Mouse (Mus musculus) liver, postnatal 0 days (tissue): ENCODE data around the gene Rims3. TPM values are rescaled to one million over a fixed set of nuclear protein-coding genes. Genes with fewer than 3 reads are reported as not detected.
A peak's percentile ranks its signal among the peaks of the same experiment; 100 is the strongest.

Source experiments
- ATAC-seq: fragments of 200-750 bp; cut with Nextera tagmentation; 2 replicates; pipeline ENCODE4 v1.8.0; 2017; ENCODE audit warnings: mild to moderate bottlenecking, moderate library complexity
- DNase-seq: peaks from one replicate; pipeline ENCODE4 v3.0.0-alpha.2; 2016
- H3K27ac ChIP-seq: fragments of 300-500 bp; sonication (generic); 2 replicates; pipeline ENCODE4 v1.5.1; 2014; ENCODE audit warnings: antibody characterized with exemption, moderate library complexity, mild to moderate bottlenecking, low read depth
- H3K27me3 ChIP-seq: fragments of 300-500 bp; sonication (generic); 2 replicates; pipeline ENCODE4 v1.6.1; 2014; ENCODE audit warnings: low read length, control low read depth, mixed read lengths; ENCODE audit not compliant: insufficient read depth
- H3K36me3 ChIP-seq: fragments of 300-500 bp; sonication (generic); replicated peaks from 2 replicates; pipeline ENCODE4 v1.6.1; 2014; ENCODE audit warnings: mild to moderate bottlenecking, control low read depth, low read length, moderate library complexity, mixed read lengths; ENCODE audit not compliant: insufficient read depth
- H3K4me1 ChIP-seq: fragments of 300-500 bp; sonication (generic); 2 replicates; pipeline ENCODE4 v1.6.1; 2014; ENCODE audit warnings: antibody characterized with exemption, mild to moderate bottlenecking, control low read depth; ENCODE audit not compliant: insufficient read depth
- H3K4me2 ChIP-seq: fragments of 300-500 bp; sonication (generic); 2 replicates; pipeline ENCODE4 v1.6.1; 2014; ENCODE audit warnings: low read depth, mild to moderate bottlenecking, low read length, moderate library complexity, mixed read lengths
- H3K4me3 ChIP-seq: fragments of 300-500 bp; sonication (generic); 2 replicates; pipeline ENCODE4 v1.5.1; 2014; ENCODE audit warnings: low read depth, low read length
- H3K9ac ChIP-seq: fragments of 300-500 bp; sonication (generic); replicated peaks from 2 replicates; pipeline ENCODE4 v1.6.1; 2014; ENCODE audit warnings: mild to moderate bottlenecking, moderate library complexity
- H3K9me3 ChIP-seq: fragments of 300-500 bp; sonication (generic); 2 replicates; pipeline ENCODE4 v1.6.1; 2016; ENCODE audit warnings: mild to moderate bottlenecking, control low read depth, low read length, mixed read lengths
- CTCF ChIP-seq: sonication (generic); IDR thresholded peaks from 2 replicates; pipeline ENCODE4 v1.5.1; 2016; ENCODE audit warnings: antibody characterized with exemption, low read depth
- EP300 ChIP-seq: IDR thresholded peaks from 2 replicates; pipeline ENCODE4 v1.6.1; 2016; ENCODE audit warnings: antibody characterized with exemption, low read depth, mild to moderate bottlenecking
- WGBS: fragments of 180-500 bp; shearing (Covaris S2); extraction: QIAGEN DNeasy Blood & Tissue Kit; methylation state at CpG from one replicate; pipeline ENCODE4 v1.1.7; 2014; ENCODE audit not compliant: insufficient replicate concordance; 5-methylcytosine and 5-hydroxymethylcytosine counted together
- polyA plus RNA-seq: library from polyadenylated mRNA; unstranded; fragments of >200 nt; fragmentation: Nextera tagmentation; extraction: Ambion mirVana; gene quantifications from 2 replicates; pipeline ENCODE4 v1.2.1, GENCODE M21; 2015

Rims3 gene
- polyA plus RNA-seq, 1 experiment from 2014 or later: 0.31 TPM

GRCm38 (mm10) chr4:120817002-120817774 is 37.4 kb upstream of the Rims3 start:
- Histone ChIP-seq H3K4me3 (no peak overlapping the region), H3K9me3 (no peaks in the 10 kb centered on the region), H3K4me2 (no peak overlapping the region), H3K27ac (peak overlapping the region; percentile 78), H3K27me3 (no peaks in the 10 kb centered on the region), H3K4me1 (peaks cover 13% of the 10 kb centered on the region), H3K9ac (no peak overlapping the region), H3K36me3 (no peaks in the 10 kb centered on the region)
- TF ChIP-seq CTCF (no peak), EP300 (no peak)
- ATAC-seq (no peak), DNase-seq (no peak)
- WGBS: 39% methylated on average over 3 of the region's 3 CpGs

- no peak overlapping the region for H3K27ac ChIP-seq
- no peak overlapping the region for H3K9ac ChIP-seq
- no peak for DNase-seq
- H3K27me3 ChIP-seq: no peaks in the 10 kb centered on the region
- H3K4me2 ChIP-seq: no peak overlapping the region
- no peak for ATAC-seq
- WGBS: 64% methylated on average over 2 of the region's 2 CpGs
- peaks cover 18% of the 10 kb centered on the region for H3K4me1 ChIP-seq
- TF ChIP-seq EP300 (no peak), CTCF (no peak)
- H3K4me3 ChIP-seq: no peak overlapping the region
- H3K9me3 ChIP-seq: no peaks in the 10 kb centered on the region
- no peaks in the 10 kb centered on the region for H3K36me3 ChIP-seq
These were observed 36.7 kb upstream of the Rims3 start for GRCm38 (mm10) chr4:120817951-120818350.

- H3K9me3 ChIP-seq: no peaks in the 10 kb centered on the region
- H3K27me3 ChIP-seq: no peaks in the 10 kb centered on the region
- no peak overlapping the region for H3K27ac ChIP-seq
- TF ChIP-seq EP300 (no peak), CTCF (no peak)
- H3K4me2 ChIP-seq: no peak overlapping the region
- no peak for DNase-seq
- H3K36me3 ChIP-seq: no peaks in the 10 kb centered on the region
- no peak for ATAC-seq
- 45% methylated on average over 1 of the region's 1 CpGs for WGBS
- no peak overlapping the region for H3K9ac ChIP-seq
- peaks cover 25% of the 10 kb centered on the region for H3K4me1 ChIP-seq
- H3K4me3 ChIP-seq: no peak overlapping the region
These were observed 35.3 kb upstream of the Rims3 start for GRCm38 (mm10) chr4:120819296-120819695.

- peaks cover 27% of the 10 kb centered on the region for H3K4me1 ChIP-seq
- 92% methylated on average over 2 of the region's 2 CpGs for WGBS
- H3K27ac ChIP-seq: no peak overlapping the region
- H3K9me3 ChIP-seq: no peaks in the 10 kb centered on the region
- no peak overlapping the region for H3K4me2 ChIP-seq
- no peak for DNase-seq
- no peak for ATAC-seq
- no peak overlapping the region for H3K4me3 ChIP-seq
- TF ChIP-seq CTCF (no peak), EP300 (no peak)
- no peaks in the 10 kb centered on the region for H3K27me3 ChIP-seq
- H3K36me3 ChIP-seq: no peaks in the 10 kb centered on the region
- no peak overlapping the region for H3K9ac ChIP-seq
These were observed 34.7 kb upstream of the Rims3 start for GRCm38 (mm10) chr4:120819871-120820270.

GRCm38 (mm10) chr4:120822191-120822911 is 32.3 kb upstream of the Rims3 start:
- WGBS: 87% methylated on average over 2 of the region's 2 CpGs
- Histone ChIP-seq H3K9ac (no peak overlapping the region), H3K27ac (peak overlapping the region; percentile 30; the same call in 1 of the 2 replicates), H3K36me3 (no peaks in the 10 kb centered on the region), H3K27me3 (no peaks in the 10 kb centered on the region), H3K4me1 (peaks cover 23% of the 10 kb centered on the region), H3K4me2 (peak overlapping the region; percentile 4; the same call in 1 of the 2 replicates), H3K9me3 (no peaks in the 10 kb centered on the region), H3K4me3 (no peak overlapping the region)
- TF ChIP-seq EP300: no peak
- no peak for TF ChIP-seq CTCF
- peak; percentile 20 for DNase-seq
- ATAC-seq: no peak

- TF ChIP-seq CTCF: no peak
- no peak for TF ChIP-seq EP300
- WGBS: under 1% methylated on average over 45 of the region's 53 CpGs
- H3K4me3 ChIP-seq: peak overlapping the region; percentile 82
- peak overlapping the region; percentile 88 for H3K4me2 ChIP-seq
- ATAC-seq (peak; percentile 91), DNase-seq (peak; percentile 96)
- no peaks in the 10 kb centered on the region for H3K9me3 ChIP-seq
- H3K36me3 ChIP-seq: no peaks in the 10 kb centered on the region
- H3K4me1 ChIP-seq: peaks cover 21% of the 10 kb centered on the region
- peak overlapping the region; percentile 100 for H3K27ac ChIP-seq
- H3K27me3 ChIP-seq: no peaks in the 10 kb centered on the region
- peak overlapping the region; percentile 100 for H3K9ac ChIP-seq
These were observed 29.5 kb upstream of the Rims3 start for GRCm38 (mm10) chr4:120825100-120825553.
